Mouse (Mus musculus): Measurements from ENCODE around the gene Ccs.
"Not testable (repeated sequence)": the region's sequence is repeated elsewhere in the genome, so short reads cannot be mapped to it uniquely, and the experiment has no call there.

The Ccs gene

GRCm38 (mm10) chr19:4839149-4839548 is at the start of gene Ccs, which contains the start of gene Ccdc87:
Gene Ccs (minus strand): TSS chr19:4839332.
Gene Ccdc87 (plus strand): TSS chr19:4839366.
- peak; percentile 98 for DNase-seq

GRCm38 (mm10) chr19:4883961-4884360 is 44.8 kb upstream of the Ccs start:
- no peak for DNase-seq

GRCm38 (mm10) chr19:4879324-4879703 is 40.2 kb upstream of the Ccs start:
- no peak for DNase-seq

GRCm38 (mm10) chr19:4878405-4879323 is 39.5 kb upstream of the Ccs start, which contains the start of gene Zdhhc24:
Gene Zdhhc24 (plus strand): TSS chr19:4878668.
- DNase-seq = peak; percentile 95

GRCm38 (mm10) chr19:4877785-4878184 is 38.7 kb upstream of the Ccs start, which contains the start of gene Actn3:
Gene Actn3 (minus strand): TSS chr19:4877909.
- DNase-seq = peak; percentile 40

- no peak for DNase-seq
Observed at GRCm38 (mm10) chr19:4876755-4877154, 37.6 kb upstream of the Ccs start.

GRCm38 (mm10) chr19:4876241-4876640 is 37.1 kb upstream of the Ccs start:
- DNase-seq = no peak

GRCm38 (mm10) chr19:4874613-4875012 is 35.5 kb upstream of the Ccs start:
- not testable (repeated sequence) for DNase-seq

GRCm38 (mm10) chr19:4865147-4865546 is 26.0 kb upstream of the Ccs start:
- DNase-seq = peak; percentile 31

- DNase-seq = no peak
Observed at GRCm38 (mm10) chr19:4863048-4863447, 23.9 kb upstream of the Ccs start.

GRCm38 (mm10) chr19:4859081-4859480 is 19.9 kb upstream of the Ccs start:
- DNase-seq = no peak

GRCm38 (mm10) chr19:4855951-4856350 is 16.8 kb upstream of the Ccs start:
- DNase-seq = no peak

GRCm38 (mm10) chr19:4855470-4855820 is 16.3 kb upstream of the Ccs start:
- DNase-seq = no peak

GRCm38 (mm10) chr19:4854552-4855469 is 15.7 kb upstream of the Ccs start, which contains the start of gene Ctsf:
Gene Ctsf (plus strand): TSS chr19:4855130.
- peak; percentile 85 for DNase-seq

GRCm38 (mm10) chr19:4850281-4850680 is 11.1 kb upstream of the Ccs start:
- no peak for DNase-seq

GRCm38 (mm10) chr19:4849800-4850199 is 10.7 kb upstream of the Ccs start:
- no peak for DNase-seq

GRCm38 (mm10) chr19:4847490-4847889 is 8.4 kb upstream of the Ccs start:
- peak; percentile 21 for DNase-seq

GRCm38 (mm10) chr19:4845846-4846245 is 6.7 kb upstream of the Ccs start:
- DNase-seq = no peak

- DNase-seq = no peak
Observed at GRCm38 (mm10) chr19:4842611-4843010, 3.5 kb upstream of the Ccs start.

- no peak for DNase-seq
Observed at GRCm38 (mm10) chr19:4840848-4841247, 1.7 kb upstream of the Ccs start.

- DNase-seq = no peak
Observed at GRCm38 (mm10) chr19:4838526-4839140, 499 bp downstream of the Ccs start.

- no peak for DNase-seq
Observed at GRCm38 (mm10) chr19:4837049-4837448, 2.1 kb downstream of the Ccs start.

- no peak for DNase-seq
Observed at GRCm38 (mm10) chr19:4836096-4836495, 3.0 kb downstream of the Ccs start.
